Mouse (Mus musculus): ENCODE results near the gene Liph. TPM values are rescaled to one million over a fixed set of nuclear protein-coding genes. Genes with fewer than 3 reads are reported as not detected.

Liph gene
- polyA plus RNA-seq (2014; fragmentation: Illumina TruSeq; extraction: RNeasy Lipid Tissue Mini Kit (QIAGEN cat#74804); ENCODE audit: low read depth, low replicate concordance), result not detected

DNA sequence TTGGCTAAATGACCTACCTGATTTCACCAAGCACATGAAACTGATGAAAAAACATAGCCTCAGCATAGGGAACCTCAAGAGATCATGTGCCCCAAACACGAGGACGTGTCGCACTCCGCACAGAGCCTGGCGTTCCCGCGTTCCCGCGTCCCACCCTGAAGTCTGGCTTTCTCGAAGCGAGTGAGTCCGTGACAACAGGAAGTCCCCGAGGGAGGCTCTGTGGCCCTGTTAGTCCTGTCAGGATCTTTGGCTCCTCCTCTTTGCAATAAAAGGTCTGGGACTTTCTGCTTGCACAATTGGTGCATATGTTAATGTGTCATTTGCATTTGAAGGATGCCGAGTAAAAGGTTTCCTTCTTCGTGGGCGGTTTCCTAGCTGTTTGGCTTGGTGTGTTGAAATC, at the start of gene Liph:
Gene Liph, minus strand, starts transcription at position 360 of the 400 bp plus-strand sequence.

DNA sequence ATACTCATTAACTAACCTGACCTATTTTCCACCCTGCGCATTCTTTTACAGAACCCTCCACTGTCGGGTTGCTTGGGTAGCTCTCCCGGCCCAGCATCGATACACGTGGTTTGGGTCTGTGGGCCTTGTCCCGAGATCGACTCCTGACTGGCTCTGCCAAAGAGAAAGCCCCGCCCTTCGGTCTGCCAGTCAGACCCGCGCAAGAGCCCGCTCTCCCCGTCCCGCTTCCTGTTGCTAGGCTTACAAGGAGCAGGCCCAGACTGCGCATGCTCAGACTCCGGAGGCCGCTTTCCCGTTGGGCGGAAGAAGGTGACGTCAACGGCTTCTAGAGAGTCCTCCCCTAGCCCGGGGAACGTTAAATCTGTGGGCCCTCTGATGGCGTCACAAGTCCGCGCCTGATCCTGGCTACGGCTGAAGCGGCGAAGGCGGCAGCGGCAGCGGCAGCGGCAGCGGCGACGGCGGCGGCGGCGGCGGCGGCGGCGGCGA, 13.7 kb upstream of the Liph start, which contains the start of gene Senp2:
Gene Senp2, plus strand, starts transcription at position 386 of the 486 bp plus-strand sequence.

DNA sequence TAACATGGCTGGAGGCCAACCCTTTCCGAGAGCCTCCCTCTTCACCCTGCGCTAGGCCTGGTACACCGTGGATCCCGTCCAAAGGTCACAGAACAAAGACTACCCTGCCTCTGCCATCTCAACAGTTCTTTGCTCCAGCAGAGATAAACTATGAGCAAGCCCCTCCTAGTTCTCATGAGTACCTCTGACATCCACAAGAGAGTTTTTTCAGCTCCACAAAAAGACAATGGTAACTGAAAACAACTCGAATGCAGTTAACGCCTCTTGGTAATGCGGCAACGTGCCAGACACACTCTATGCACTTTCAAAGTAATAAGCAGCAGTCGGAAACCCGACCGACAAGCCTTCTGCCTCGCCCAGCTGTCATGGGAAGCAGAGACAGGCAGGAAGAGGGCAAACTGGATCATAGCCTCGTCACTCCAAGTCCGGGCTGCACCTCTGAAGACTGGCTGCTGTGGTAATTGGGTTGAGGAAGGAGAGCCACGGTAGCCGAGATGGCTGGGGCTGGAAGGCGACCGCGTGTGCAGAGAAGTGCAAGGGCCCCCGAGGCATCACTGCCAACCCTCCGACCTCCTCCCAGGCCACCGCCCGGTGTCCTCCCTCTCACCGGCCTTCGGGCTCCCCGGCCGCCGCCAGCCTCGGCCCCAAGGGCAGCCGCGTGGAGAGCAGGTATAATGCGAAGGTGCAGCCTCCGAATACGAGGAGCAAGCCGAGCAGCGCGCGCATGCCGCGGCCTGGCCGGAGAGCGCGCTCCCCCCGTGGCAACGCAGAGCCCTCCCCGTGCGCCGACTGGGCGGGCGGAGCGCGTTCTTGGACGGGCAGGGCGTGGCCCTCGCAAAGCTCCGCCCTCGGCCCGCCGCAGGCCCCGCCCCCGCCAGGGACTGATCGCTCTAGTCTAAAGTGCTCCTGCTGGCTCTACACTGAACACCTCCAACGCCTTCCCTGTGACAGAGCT, 48.4 kb downstream of the Liph start, which contains the start of gene Tmem41a:
Gene Tmem41a, minus strand, starts transcription at position 792 of the 955 bp plus-strand sequence.

Other genes with a start within 250 kb of the Liph start
- gene Ehhadh, start 207.9 kb downstream of the Liph start, polyA plus RNA-seq (2014; fragmentation: Illumina TruSeq; extraction: RNeasy Lipid Tissue Mini Kit (QIAGEN cat#74804); ENCODE audit: low read depth, low replicate concordance), result 394 TPM
- 10.4 TPM for gene Map3k13, start 201.3 kb downstream of the Liph start, polyA plus RNA-seq (2014; fragmentation: Illumina TruSeq; extraction: RNeasy Lipid Tissue Mini Kit (QIAGEN cat#74804); ENCODE audit: low read depth, low replicate concordance)
- 4.0 TPM for gene Tmem41a, start 48.1 kb downstream of the Liph start, polyA plus RNA-seq (2014; fragmentation: Illumina TruSeq; extraction: RNeasy Lipid Tissue Mini Kit (QIAGEN cat#74804); ENCODE audit: low read depth, low replicate concordance)
- gene Senp2, start 13.8 kb upstream of the Liph start, polyA plus RNA-seq (2014; fragmentation: Illumina TruSeq; extraction: RNeasy Lipid Tissue Mini Kit (QIAGEN cat#74804); ENCODE audit: low read depth, low replicate concordance), result 26.8 TPM
- 0.95 TPM for gene Igf2bp2, start 167.6 kb upstream of the Liph start, polyA plus RNA-seq (2014; fragmentation: Illumina TruSeq; extraction: RNeasy Lipid Tissue Mini Kit (QIAGEN cat#74804); ENCODE audit: low read depth, low replicate concordance)

All from liver, adult 10 weeks (tissue).